Mouse (Mus musculus): ENCODE data around the gene Kremen1.

The Kremen1 gene

DNA sequence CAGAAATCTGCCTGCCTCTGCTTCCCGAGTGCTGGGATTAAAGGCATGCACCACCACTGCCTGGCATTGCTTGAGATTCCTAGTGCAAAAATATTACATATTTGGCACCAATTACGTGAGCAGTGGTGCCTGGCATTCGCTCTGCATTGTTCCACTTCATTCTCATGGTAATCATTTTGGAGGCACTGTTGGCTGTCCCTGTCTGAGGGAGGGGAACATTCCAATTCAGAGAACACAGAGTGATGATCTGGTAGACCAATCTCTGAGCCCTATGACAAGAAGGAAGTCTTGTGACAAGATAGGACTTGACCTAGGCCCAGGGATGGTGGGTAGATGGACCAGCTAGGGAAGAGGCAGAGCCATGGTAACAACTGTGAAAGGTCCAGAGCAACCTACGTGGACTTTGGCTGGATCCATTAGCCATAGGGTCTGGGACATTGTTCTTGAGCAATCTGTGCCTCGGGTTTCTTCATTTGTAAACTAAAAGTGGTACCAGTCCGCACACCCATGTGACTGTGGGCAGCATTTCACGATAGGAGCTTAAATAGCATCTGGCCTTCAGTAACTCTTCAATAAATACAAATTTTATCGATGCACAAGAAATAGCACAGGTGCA is 8.6 kb upstream of the Kremen1 start:
- DNase-seq (ENCODE audit: low read depth, low spot score): no peak

DNA sequence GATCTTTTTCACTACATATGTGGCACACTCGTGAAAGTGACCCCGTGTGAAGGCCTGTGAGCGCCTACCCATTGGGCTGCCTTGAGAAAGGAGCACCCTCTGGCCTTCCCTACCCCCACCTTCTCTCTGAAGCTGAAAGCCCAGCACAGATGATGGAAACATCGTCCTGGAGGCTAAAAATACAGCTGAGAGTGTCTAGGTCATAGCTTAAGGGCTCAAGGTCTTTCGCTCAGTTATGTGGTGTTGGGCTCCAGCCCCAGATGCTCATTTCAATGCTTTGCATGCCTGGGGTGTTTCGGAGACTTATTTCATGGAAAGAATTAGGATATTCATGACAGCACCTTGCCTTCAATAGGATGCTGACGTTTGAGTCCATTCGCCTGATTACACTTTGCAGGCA is 4.4 kb upstream of the Kremen1 start:
- no peak for DNase-seq (ENCODE audit: low read depth, low spot score)

DNA sequence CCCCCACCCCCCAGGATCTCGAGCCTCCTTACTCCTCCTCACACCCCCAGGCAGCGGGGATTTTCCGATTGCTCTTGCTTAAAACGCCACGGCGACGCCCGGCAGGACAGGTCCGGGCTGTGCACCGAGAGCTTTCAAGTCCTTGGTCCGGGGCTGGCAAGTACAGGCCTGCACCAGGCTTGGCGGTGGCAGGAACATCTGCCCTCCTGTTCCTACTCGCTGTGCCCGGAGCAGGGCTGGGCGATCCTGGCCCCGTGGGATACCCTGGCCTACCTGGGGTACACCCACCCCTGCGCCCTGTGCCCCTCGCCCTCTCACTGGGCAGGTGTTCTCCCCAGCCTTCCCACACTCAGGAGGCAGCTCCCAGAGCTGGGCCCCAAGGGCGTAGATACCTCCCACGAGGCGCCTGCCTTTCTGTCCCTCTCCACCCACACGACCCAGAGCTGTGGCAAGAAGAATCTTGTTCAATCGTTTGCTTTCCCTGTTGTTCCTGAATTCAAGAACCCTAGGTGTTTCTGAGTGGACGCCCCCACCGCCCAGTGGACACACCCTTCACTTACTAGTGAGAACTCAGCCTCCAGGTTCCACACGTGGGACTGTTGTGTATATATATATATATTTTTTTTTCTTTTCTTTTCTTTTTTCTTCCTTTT is 1.8 kb upstream of the Kremen1 start:
- DNase-seq (ENCODE audit: low read depth, low spot score): no peak

DNA sequence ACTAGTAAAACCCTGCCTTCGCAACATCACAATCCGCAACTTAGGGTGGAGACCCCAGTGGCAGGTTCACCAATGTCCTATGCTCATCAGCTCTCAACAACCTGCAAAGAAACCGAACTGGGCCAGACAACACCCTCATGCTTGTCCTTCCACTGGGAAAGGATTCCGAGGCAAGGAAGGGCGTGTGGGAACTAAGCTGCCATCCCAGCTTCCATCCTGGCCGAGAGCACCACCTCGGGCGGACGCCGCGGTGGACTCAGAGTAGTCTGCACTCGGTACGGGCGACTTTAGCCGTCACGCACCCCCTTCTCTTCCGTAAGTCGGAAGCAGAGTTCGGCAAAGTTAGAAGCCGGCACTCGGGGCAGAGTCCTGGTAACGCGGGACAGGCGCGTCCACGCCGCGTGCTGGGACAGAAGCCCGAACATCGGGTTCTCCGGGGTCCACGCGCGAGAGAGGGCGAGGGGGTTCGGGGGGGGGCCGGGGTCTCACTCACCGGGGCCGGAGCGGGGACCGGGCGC is 357 bp downstream of the Kremen1 start:
- DNase-seq (ENCODE audit: low read depth, low spot score): peak; percentile 60

DNA sequence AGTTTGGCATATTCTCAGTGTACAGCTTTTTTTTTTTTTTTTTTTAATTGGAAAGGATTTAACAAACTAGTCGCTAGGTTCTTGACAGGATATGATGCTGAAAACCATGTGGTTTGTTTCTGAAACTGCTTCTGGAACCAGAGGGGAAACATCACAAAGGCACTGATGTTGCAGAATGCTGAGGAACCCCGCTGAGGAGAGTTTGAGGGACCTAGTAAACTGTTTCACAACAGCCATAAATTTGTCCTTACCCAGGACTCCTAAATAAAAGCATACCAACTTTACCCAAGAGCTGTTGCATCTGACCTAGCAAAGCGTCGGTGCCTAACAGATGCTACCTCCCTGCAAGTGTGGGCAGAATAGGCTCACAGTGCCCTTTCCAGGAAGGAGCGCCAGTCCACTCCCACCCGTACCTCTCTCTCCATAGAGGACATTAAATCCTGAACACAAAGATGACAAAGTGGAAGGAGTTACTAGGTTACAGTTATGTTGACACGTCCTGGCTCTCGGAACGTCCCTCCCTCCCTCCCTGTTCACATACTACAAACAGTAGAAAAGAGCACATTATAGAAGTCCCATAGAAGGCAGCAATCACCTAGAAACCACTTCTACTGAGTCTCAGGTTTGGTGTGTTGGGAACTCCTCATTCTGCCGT is 1.3 kb downstream of the Kremen1 start:
- no peak for DNase-seq (ENCODE audit: low read depth, low spot score)

DNA sequence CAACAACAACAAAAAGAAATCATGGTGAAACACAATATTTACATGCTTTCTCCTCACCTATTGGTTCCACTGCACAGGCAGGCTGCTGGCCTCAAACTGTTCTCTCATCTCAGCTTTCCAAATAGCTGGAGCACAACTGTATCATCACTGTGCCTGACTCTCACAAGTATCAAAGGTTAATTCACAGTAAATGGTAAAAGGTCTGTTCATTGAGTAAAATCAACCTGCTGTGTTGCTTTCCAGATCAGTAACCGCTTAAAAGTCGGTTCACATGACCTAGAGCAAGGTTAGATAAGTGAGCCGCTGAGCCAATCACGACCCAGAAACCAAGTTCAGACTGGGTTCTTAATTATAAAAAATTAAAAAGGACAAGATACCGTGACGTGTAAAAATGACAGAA is 3.3 kb downstream of the Kremen1 start:
- DNase-seq (ENCODE audit: low read depth, low spot score): no peak

DNA sequence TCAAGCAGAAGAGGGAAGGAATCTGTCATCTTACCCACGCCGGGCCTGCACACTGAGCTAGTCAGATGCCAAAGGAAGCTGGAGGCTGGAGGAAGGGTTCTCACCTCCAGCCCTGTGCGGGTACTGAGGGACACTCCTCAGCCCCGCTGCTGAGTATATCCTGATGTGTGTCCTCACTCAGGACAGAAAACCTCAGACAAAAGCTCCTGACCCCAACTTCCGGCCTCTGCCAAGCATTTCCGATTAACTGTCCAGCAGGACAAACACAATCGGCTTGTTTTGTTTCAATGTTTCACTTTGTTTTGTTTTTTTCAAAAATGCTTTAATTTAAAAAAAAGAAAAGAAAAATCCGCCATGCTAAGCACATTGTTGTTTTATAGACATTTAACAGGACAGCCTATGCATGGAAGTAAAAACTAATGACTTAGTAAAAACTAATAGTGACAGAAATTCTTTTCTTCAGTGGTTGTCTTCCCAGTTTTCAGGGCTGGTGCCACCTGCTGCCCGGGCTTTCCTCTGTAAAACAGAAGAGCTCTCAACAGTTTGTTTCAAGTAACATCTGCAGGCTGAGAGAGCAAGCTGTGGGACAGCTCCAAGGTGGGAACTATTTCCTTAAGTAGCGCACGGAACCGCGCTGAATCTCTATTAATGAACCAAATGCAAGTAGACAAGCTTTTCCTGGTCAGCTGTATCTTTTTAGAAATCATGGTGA is 4.1 kb downstream of the Kremen1 start:
- DNase-seq (ENCODE audit: low read depth, low spot score): no peak

DNA sequence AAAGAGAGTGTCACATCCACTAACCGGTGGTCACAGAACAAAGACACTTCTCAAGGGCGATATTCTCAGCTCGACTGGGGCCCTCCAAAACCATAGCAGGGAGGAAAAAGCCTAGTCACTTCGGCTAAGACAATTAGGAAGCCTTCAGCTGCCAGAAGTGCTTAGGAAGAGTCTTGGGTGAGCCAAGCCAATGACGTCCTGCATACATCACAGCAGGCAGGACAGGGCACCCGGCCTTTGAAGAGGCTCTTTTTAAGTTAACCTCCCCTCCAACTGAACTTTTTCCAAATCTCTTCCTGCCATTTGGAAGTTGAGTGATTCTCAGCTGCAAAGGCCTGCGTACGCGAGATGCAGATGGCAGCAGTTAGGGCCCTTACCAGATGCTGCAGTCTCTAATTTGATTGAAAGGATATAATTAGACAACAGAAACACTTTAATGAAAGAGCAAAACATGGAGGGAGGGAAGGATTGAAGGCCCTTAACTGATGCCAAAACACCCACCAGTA is 5.8 kb downstream of the Kremen1 start:
- no peak for DNase-seq (ENCODE audit: low read depth, low spot score)

DNA sequence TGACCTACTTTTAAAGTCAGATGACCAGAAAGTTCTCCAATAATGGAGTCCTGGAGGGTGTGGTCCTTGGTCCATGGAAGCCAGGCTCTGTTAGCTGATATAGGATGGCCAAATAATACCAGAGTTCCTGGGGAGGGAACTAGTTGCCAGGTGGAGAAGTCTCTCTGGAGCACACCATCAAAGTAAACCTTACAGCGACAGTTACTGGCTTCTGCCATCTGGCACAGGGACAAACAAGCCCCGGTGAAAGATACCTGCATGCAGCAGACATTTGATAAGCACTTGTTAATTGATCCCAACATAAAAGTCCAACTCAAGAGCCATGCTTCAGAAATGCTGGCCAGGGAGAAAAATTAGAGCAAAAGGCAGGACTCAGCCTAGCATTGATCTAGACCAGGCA is 7.3 kb downstream of the Kremen1 start:
- DNase-seq (ENCODE audit: low read depth, low spot score): no peak

DNA sequence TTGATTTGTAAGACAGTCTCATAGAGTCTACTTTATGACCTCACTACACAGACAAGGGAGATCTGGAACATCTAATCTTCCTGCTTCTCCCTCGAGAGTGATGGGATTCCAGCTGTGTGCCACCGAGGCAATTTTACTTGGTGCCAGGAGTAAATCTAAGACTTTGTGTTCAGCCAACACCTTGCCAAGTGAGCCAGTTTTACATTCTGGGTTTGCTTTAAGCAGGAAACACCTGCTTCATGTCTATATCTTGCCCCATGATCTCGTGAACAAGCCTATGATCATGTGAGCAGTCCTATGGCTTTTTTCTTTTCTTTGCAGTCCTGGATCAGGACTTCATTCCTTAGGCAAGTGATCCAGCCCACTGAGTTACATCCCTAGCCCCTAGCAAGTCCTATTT is 7.8 kb downstream of the Kremen1 start:
- no peak for DNase-seq (ENCODE audit: low read depth, low spot score)

DNA sequence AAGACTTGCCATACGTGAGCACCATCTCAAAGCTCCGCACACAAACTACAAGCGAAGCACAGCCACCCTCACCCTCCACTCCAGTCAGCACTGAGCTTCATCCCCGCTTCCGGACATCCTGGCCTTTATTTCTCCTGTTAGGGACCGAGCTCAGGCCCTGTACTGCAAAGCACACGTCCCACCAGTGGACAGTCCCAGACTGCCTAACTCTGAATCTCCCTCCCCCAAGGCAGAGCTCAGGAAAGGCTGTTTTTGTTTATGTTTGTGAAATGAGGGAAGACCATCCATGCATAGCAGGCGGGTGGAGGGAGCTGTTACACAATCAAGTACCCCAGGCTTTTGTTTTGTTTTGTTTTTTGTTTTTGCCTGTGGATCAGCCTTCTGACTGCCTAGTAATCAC is 8.6 kb downstream of the Kremen1 start:
- DNase-seq (ENCODE audit: low read depth, low spot score): no peak

DNA sequence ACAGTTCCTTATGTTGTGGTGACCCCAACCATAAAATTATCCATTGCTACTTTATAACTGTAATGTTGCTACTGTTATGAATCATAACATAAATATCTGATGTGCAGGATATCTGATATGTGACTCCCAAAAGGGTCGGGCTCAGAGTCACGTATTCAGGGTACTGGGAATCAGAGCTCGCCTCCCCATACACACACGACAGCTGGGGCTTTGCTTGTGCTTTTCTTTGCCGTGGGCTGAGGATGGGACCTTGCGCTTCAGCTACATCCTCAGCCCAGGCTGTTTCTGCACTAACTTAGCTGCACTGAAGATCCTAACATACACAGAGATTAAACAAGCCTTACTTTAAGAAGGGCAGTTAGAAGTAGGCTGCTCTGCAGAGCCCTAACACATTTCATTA is 10.2 kb downstream of the Kremen1 start:
- no peak for DNase-seq (ENCODE audit: low read depth, low spot score)

DNA sequence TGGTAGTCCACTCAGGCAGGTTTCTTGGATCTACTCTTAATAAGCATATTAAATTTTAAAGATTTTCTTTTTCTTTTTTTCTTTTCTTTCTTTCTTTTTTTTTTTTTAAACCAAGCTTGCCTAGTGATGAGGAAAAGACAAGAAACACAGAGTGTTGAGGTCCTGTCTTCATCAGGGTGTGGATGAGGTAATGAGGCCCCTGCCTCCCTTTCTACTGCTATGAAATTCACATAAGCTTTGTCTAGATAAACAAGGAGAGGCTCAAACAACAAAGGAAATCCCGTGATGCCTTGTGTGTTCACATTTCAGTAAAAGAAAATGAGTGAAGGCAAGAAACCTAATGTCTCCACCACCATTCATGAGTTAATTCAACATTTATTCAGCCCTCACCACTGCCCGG is 13.2 kb downstream of the Kremen1 start:
- DNase-seq (ENCODE audit: low read depth, low spot score): no peak

DNA sequence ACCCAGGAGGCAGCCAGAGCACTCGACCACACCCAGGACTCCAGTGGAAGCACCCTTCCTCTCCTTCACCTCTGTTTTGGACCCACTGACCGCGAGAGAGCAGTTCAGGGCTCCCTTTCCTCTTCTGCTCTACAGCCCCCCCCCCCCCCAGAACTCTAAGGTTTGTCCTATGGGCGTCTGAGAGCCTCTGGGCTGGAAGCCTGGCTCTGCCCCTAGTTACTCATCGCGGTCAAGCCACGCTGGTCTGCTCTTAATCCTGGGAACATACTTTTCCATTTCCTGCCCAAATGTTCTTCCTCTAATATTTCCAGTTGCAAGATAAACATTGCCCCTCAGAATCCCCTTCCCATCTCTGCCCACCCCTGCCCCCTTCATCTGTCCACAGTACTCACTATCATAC is 15.9 kb downstream of the Kremen1 start:
- no peak for DNase-seq (ENCODE audit: low read depth, low spot score)

DNA sequence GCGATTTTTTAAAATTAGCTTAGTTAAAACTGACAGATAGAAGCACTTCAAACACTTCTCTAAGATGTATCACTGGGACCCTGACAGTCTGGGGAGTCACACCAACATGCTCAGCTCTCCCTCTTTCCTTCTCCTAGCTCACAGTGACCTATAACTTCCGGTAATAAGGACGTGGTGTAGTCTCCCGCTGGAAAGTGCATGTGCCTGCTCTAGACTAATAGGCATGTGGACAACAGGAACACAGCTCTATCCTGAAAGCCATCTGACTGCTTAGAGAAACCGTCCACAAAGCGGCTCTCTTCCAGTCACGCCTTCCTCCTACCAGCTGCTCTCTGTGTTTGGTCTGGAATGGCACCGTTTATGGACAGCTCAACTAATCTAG is 16.6 kb downstream of the Kremen1 start:
- no peak for DNase-seq (ENCODE audit: low read depth, low spot score)

DNA sequence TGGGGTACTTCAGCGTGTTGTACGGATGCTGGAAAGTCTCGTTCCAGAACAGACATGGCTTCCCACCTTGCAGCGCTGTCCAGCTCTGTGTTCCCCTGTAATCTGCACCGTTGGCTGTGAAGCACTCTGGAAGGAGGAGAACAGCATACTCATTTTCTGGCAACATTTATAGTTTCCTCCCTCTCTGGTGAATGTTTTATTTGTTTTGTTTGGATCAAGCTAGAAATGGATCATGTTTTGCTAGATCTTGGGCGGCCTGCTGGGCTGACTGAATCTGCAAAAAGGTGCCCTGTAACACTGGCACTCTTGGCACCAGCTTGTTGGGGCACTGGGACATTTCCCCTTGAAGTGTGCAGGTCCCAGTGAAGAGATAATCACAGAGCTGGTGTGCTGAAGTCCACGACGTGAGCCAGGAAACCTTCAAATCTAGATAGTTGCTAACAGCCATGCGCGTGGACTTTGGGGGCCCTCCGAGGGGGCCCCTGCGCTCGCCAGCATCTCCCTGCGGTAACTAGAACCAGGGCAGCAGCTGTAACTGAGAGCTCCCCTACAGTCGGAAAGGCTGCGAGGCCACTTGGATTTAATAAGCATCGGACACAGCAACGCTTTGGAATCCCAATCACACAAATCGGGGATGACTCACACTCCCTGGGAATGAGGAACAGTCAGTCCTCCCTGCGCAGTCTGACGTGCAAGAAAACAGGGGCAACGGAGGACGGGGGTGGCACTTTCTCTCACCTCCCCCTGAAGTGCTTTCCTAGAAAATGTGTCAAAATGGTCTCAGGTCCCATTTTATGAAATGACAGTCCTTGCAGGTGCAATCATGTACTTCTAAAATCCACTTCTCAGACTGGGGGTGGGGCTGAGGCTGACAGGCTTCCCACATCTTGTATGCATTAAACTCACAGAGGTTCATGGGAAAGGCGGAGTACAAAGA is 17.3 kb downstream of the Kremen1 start:
- no peak for DNase-seq (ENCODE audit: low read depth, low spot score)

DNA sequence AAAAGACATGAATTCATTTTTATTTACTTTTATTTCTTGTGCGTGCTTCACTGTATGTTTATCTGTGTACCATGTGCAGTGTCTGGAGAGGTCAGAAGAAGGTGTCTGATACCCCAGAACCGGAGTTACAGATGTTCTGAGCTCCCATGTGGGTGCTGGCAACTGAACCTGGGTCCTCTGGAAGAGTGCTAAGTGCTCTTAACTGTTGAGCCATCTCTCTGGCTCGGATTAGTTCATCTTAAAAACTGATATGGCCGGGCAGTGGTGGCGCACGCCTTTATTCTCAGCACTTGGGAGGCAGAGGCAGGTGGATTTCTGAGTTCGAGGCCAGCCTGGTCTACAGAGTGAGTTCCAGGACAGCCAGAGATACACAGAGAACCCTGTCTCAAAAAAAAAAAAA is 18.1 kb downstream of the Kremen1 start:
- DNase-seq (ENCODE audit: low read depth, low spot score): no peak

DNA sequence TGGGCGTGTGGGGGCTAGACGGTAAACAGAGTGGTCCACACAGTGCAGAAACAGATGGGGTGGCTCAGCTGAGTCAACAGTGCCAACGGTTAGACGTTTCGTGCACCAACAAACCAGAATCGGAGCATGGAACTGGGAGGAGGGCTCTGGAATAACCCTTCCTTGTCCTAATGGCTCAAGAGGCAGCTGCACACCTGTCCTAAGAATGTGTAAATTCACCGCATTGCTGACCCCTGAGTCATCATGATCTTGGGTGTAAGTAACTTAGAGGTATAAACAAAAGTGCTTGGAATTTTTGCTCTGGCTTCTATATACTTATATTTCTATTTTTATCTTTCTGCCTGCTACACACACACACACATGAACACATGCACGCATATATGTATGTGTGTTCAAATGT is 19.2 kb downstream of the Kremen1 start:
- no peak for DNase-seq (ENCODE audit: low read depth, low spot score)

DNA sequence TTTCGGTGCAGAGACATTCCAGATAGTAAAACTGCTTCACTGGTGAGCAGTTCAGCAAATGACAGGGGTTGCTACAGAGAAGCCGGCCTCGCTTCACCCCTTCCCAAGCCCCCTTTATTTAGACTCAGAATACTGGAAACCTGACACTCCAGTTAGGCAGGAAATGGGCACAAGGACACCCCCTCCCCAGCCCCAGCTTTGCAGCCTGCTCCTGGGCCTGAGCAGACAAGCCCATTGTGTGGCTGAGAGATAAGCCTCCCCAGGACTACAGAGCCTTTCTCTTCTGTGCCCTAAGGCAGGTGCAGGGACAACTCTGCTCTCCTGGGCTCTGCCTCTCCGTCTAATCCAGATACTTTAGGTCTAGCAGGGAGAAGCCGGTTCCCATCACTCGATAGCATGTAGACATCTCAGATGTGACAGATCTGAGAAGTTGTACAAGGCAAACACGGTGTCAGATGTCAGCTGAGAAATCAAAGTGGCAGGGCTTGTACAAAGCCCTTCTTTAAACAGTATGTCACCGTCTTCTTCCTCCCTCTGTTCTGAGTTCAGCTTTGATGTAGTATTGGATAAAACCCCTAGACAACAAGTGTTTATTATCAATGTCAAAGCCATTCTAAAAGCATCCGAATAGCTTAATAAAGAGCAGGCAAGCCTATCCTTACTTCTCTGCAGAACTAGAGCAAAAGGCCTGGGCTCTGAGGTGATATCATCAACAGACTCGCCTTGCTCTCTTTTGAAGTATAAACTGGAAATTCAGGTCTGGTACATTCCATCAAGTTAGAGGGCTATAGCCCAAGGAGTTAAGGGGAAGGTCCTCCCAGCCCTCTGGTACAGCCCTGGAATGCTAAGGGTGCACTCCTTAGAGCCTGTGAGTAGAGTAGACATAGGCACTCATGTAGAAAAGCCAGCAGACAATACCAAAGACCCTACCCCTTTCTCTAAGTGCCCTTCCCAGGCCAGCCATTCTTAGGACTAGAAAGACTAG is 21.4 kb downstream of the Kremen1 start:
- DNase-seq (ENCODE audit: low read depth, low spot score): peak; percentile 49

DNA sequence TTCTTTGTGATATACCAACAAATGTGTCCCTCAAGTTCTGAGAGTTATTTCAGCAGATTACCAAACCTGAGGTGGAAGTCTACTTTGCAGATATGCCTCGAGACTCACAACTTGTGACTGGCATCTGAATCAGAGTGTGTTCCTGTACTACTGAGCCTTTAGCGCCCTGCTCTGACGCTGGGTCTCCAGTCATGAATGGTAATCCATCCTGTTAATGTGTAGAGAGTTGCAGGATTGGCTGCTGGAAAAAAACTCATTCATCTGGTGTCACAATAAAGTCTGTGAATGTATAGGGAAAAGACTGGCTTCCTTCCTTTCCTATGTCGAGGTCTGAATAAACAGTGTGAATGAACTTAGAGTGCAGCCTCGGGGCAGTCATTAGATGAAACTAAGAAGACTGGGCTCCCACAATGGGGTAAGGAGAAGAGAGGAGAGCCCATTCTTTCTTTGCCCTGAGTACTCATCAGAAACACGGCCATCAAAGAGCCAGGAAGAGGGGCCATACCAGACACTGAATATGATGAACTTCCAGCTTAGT is 41.4 kb downstream of the Kremen1 start:
- DNase-seq (ENCODE audit: low read depth, low spot score): no peak
